ENCODE assay signal across 31 mouse cellular contexts in the genomic region with DNA sequence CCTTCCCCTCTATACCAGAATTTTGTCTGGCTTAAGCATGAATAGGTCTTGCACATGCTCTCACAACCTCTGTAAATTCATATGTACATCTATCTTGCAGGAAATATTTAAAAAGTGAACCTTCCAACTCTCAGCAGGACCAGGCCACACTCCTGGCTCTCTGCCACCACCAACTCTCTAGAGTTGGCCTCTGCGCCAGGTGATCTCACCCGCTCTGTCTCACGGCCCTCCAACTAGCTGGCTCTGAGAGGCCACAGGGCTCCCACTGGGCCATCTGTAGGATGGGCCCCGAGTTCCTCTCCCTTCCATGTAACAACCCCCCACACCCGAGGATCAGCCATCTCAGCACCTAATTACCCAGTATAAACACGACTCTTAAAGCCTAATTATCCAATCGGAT. TPM values are rescaled to one million over a fixed set of nuclear protein-coding genes. Genes with fewer than 3 reads are reported as not detected.
DNase-seq lines count a peak whose midpoint lies in the region; ATAC-seq lines count a peak whose summit lies in the region.
"Had no signal": no experiment of that assay in that cellular context is flagged by ENCODE, and none has a peak within 500 bp of the region (broad histone marks: within the 10 kb centered on the region; RNA-seq: fewer than 3 reads in every experiment).

No protein-coding gene starts in this region.

- H3K9ac ChIP-seq in forebrain, embryonic 12.5 days = no peak overlapping the region
- H3K9ac ChIP-seq: embryonic facial prominence, embryonic 13.5 days; forebrain, embryonic 13.5 days; hindbrain, embryonic 12.5 days; liver, embryonic 15.5 days; midbrain, embryonic 15.5 days; neural tube, embryonic 12.5 days had no signal

- H3K27ac ChIP-seq in forebrain, embryonic 12.5 days = no peak overlapping the region
- no peak overlapping the region for H3K27ac ChIP-seq in heart, embryonic 10.5 days
- H3K27ac ChIP-seq: embryonic facial prominence, embryonic 13.5 days; forebrain, embryonic 13.5 days; hindbrain, embryonic 12.5 days; kidney, postnatal 0 days; left cerebral cortex, adult 2 months; limb, embryonic 10.5 days; liver, embryonic 15.5 days; macrophage; midbrain, embryonic 15.5 days; neural tube, embryonic 12.5 days had no signal

- H3K9me3 ChIP-seq in forebrain, embryonic 12.5 days = no peaks in the 10 kb centered on the region
- no peaks in the 10 kb centered on the region for H3K9me3 ChIP-seq in heart, embryonic 10.5 days
- H3K9me3 ChIP-seq: embryonic facial prominence, embryonic 13.5 days; forebrain, embryonic 13.5 days; hindbrain, embryonic 12.5 days; limb, embryonic 10.5 days; liver, embryonic 15.5 days; midbrain, embryonic 15.5 days; neural tube, embryonic 12.5 days had no signal

- H3K27me3 ChIP-seq in forebrain, embryonic 12.5 days = no peaks in the 10 kb centered on the region
- H3K27me3 ChIP-seq in heart, embryonic 10.5 days (ENCODE audit: insufficient read depth, poor library complexity, severe bottlenecking) = no peaks in the 10 kb centered on the region
- H3K27me3 ChIP-seq: embryonic facial prominence, embryonic 13.5 days; forebrain, embryonic 13.5 days; hindbrain, embryonic 12.5 days; liver, embryonic 15.5 days; midbrain, embryonic 15.5 days; neural tube, embryonic 12.5 days had no signal

- WGBS in forebrain, embryonic 12.5 days = 75% methylated on average over 7 of the region's 7 CpGs
- WGBS in heart, embryonic 10.5 days = 77% methylated on average over 7 of the region's 7 CpGs

- no peaks in the 10 kb centered on the region for H3K4me1 ChIP-seq in forebrain, embryonic 12.5 days
- no peaks in the 10 kb centered on the region for H3K4me1 ChIP-seq in heart, embryonic 10.5 days
- H3K4me1 ChIP-seq: embryonic facial prominence, embryonic 13.5 days; forebrain, embryonic 13.5 days; hindbrain, embryonic 12.5 days; limb, embryonic 10.5 days; liver, embryonic 15.5 days; midbrain, embryonic 15.5 days; neural tube, embryonic 12.5 days had no signal

- H3K4me3 ChIP-seq in forebrain, embryonic 12.5 days (replicated peaks) = no peak overlapping the region
- H3K4me3 ChIP-seq in heart, embryonic 10.5 days = no peak overlapping the region
- H3K4me3 ChIP-seq: embryonic facial prominence, embryonic 13.5 days; erythroblast, embryonic 14.5 days; forebrain, embryonic 13.5 days; hindbrain, embryonic 12.5 days; left cerebral cortex, adult 2 months; limb, embryonic 10.5 days; liver, embryonic 15.5 days; midbrain, embryonic 15.5 days; neural tube, embryonic 12.5 days had no signal

- no peaks in the 10 kb centered on the region for H3K36me3 ChIP-seq in forebrain, embryonic 12.5 days (replicated peaks)
- H3K36me3 ChIP-seq in heart, embryonic 10.5 days = no peaks in the 10 kb centered on the region
- H3K36me3 ChIP-seq: embryonic facial prominence, embryonic 13.5 days; hindbrain, embryonic 12.5 days; limb, embryonic 10.5 days; liver, embryonic 15.5 days; midbrain, embryonic 15.5 days; neural tube, embryonic 12.5 days had no signal

- peak; percentile 5 for DNase-seq in adrenal gland, postnatal 10 days
- no peak for DNase-seq in adrenal gland, postnatal 36 days
- peak; percentile 41 for DNase-seq in testis, postnatal 10 days (ENCODE audit: low spot score)
- DNase-seq in testis, postnatal 14 days (ENCODE audit: low spot score) = no peak
- peak; percentile 30 for DNase-seq in cerebellum, adult 9-11 months
- no peak for DNase-seq in heart, embryonic 10.5 days (ENCODE audit: low spot score)
- DNase-seq: kidney, adult 11 months; layer of hippocampus, adult 9-11 months; liver; thymus, adult 2 months had no signal

- no peak for ATAC-seq in forebrain, embryonic 12.5 days (ENCODE audit: low FRiP score)
- ATAC-seq in frontal cortex, adult (ENCODE audit: low TSS enrichment) = no peak
- ATAC-seq: forebrain, embryonic 13.5 days; midbrain, embryonic 15.5 days had no signal

- H3K4me2 ChIP-seq in forebrain, embryonic 12.5 days = no peak overlapping the region
- H3K4me2 ChIP-seq: embryonic facial prominence, embryonic 13.5 days; forebrain, embryonic 13.5 days; heart, embryonic 11.5 days; hindbrain, embryonic 12.5 days; liver, embryonic 15.5 days; midbrain, embryonic 15.5 days; neural tube, embryonic 12.5 days had no signal

RNA-seq across cellular contexts. Expression of a gene that starts 10.4 kb away (rescaled TPM):
- not detected for total RNA-seq in adrenal gland, postnatal 10 days (2021)
- total RNA-seq in adrenal gland, postnatal 36 days (2021) = not detected
- not detected in 2 replicates for polyA plus RNA-seq in forebrain, embryonic 12.5 days (2016; fragmentation: Nextera tagmentation; extraction: Ambion mirVana)
- not detected in 2 replicates for polyA plus RNA-seq in heart, embryonic 10.5 days (2016; fragmentation: Nextera tagmentation; extraction: Ambion mirVana)
- total RNA-seq: gastrocnemius, adult 8-10 months; heart, postnatal 10 days; left cerebral cortex, adult 2 months had no signal
- polyA plus RNA-seq: embryonic facial prominence, embryonic 13.5 days; erythroblast, embryonic 14.5 days; forebrain, embryonic 13.5 days; frontal cortex, adult 2 months; gonadal fat pad, adult 2 months; heart, embryonic 11.5 days; hindbrain, embryonic 12.5 days; kidney, postnatal 0 days; large intestine, adult 2 months; limb, embryonic 10.5 days; liver, embryonic 15.5 days; lung, embryonic 16.5 days; macrophage; midbrain, embryonic 15.5 days; neural tube, embryonic 12.5 days; stomach, embryonic 14.5 days; thymus, adult 2 months had no signal

Comparison
In these comparisons a context has a peak if more than half of its experiments do, and no peak if none do; other contexts are left out.
1. DNase-seq: peak in adrenal gland, postnatal 10 days (single experiment), testis, postnatal 10 days (single experiment) and cerebellum, adult 9-11 months (single experiment); none in adrenal gland, postnatal 36 days (0 of 2), testis, postnatal 14 days (single experiment) and heart, embryonic 10.5 days (single experiment).